Mouse (Mus musculus): Measurements from ENCODE around the gene Pir. TPM values are rescaled to one million over a fixed set of nuclear protein-coding genes. Genes with fewer than 3 reads are reported as not detected.

Gene Pir
- polyA plus RNA-seq, 1 experiment from 2014 or later: 11.0 TPM

GRCm38 (mm10) chrX:164264861-164265260, 4.3 kb upstream of the Pir start:
- H3K4me3 ChIP-seq (ENCODE audit: low read depth, low read length): no peak overlapping the region
- H3K36me3 ChIP-seq (ENCODE audit: control insufficient read depth, insufficient read depth, low read length): no peaks in the 10 kb centered on the region
- no peaks in the 10 kb centered on the region; the same call in 1 of the 2 replicates for H3K27me3 ChIP-seq (replicated peaks; ENCODE audit: control insufficient read depth, insufficient read depth, low read length)
- H3K4me2 ChIP-seq: no peak overlapping the region
- no peaks in the 10 kb centered on the region for H3K4me1 ChIP-seq (replicated peaks; ENCODE audit: control insufficient read depth, insufficient read depth, low read length)
- 58% methylated on average over 1 of the region's 1 CpGs for WGBS
- no peak for ATAC-seq (replicated peaks; ENCODE audit: low FRiP score)
- H3K27ac ChIP-seq (ENCODE audit: low read depth, low read length): no peak overlapping the region
- no peak for DNase-seq (ENCODE audit: low spot score)
- no peak overlapping the region for H3K9ac ChIP-seq (ENCODE audit: low read depth, low read length)
- no peaks in the 10 kb centered on the region for H3K9me3 ChIP-seq (ENCODE audit: control insufficient read depth, low read length)

GRCm38 (mm10) chrX:164270603-164271002, 1.4 kb downstream of the Pir start:
- H3K36me3 ChIP-seq (ENCODE audit: control insufficient read depth, insufficient read depth, low read length): no peaks in the 10 kb centered on the region
- H3K4me1 ChIP-seq (replicated peaks; ENCODE audit: control insufficient read depth, insufficient read depth, low read length): no peaks in the 10 kb centered on the region
- no peak overlapping the region for H3K4me2 ChIP-seq
- ATAC-seq (replicated peaks; ENCODE audit: low FRiP score): no peak
- no peak overlapping the region for H3K27ac ChIP-seq (ENCODE audit: low read depth, low read length)
- DNase-seq (ENCODE audit: low spot score): no peak
- no peak overlapping the region for H3K9ac ChIP-seq (ENCODE audit: low read depth, low read length)
- H3K4me3 ChIP-seq (ENCODE audit: low read depth, low read length): no peak overlapping the region
- peaks cover 4% of the 10 kb centered on the region; the same call in 1 of the 2 replicates for H3K27me3 ChIP-seq (replicated peaks; ENCODE audit: control insufficient read depth, insufficient read depth, low read length)
- WGBS: 85% methylated on average over 3 of the region's 3 CpGs
- H3K9me3 ChIP-seq (ENCODE audit: control insufficient read depth, low read length): no peaks in the 10 kb centered on the region

- H3K9me3 ChIP-seq (ENCODE audit: control insufficient read depth, low read length): no peaks in the 10 kb centered on the region
- H3K9ac ChIP-seq (ENCODE audit: low read depth, low read length): no peak overlapping the region
- no peaks in the 10 kb centered on the region for H3K36me3 ChIP-seq (ENCODE audit: control insufficient read depth, insufficient read depth, low read length)
- DNase-seq (ENCODE audit: low spot score) (no peak), ATAC-seq (replicated peaks; ENCODE audit: low FRiP score) (no peak)
- no peak overlapping the region for H3K4me2 ChIP-seq
- H3K27me3 ChIP-seq (replicated peaks; ENCODE audit: control insufficient read depth, insufficient read depth, low read length): 0 out of 2 replicates have a peak, but pooled peaks cover 4% of the 10 kb centered on the region
- no peaks in the 10 kb centered on the region for H3K4me1 ChIP-seq (replicated peaks; ENCODE audit: control insufficient read depth, insufficient read depth, low read length)
- no peak overlapping the region for H3K4me3 ChIP-seq (ENCODE audit: low read depth, low read length)
- WGBS: 46% methylated on average over 3 of the region's 3 CpGs
- H3K27ac ChIP-seq (ENCODE audit: low read depth, low read length): no peak overlapping the region
Measured at GRCm38 (mm10) chrX:164275536-164275935, 6.4 kb downstream of the Pir start.

- H3K9ac ChIP-seq (ENCODE audit: low read depth, low read length): no peak overlapping the region
- H3K4me3 ChIP-seq (ENCODE audit: low read depth, low read length): no peak overlapping the region
- no peak overlapping the region for H3K4me2 ChIP-seq
- no peaks in the 10 kb centered on the region for H3K9me3 ChIP-seq (ENCODE audit: control insufficient read depth, low read length)
- no peak for DNase-seq (ENCODE audit: low spot score)
- WGBS: 46% methylated on average over 7 of the region's 7 CpGs
- no peaks in the 10 kb centered on the region for H3K36me3 ChIP-seq (ENCODE audit: control insufficient read depth, insufficient read depth, low read length)
- ATAC-seq (replicated peaks; ENCODE audit: low FRiP score): peak; percentile 53; the same call in 1 of the 2 replicates
- H3K27me3 ChIP-seq (replicated peaks; ENCODE audit: control insufficient read depth, insufficient read depth, low read length): no peaks in the 10 kb centered on the region
- no peak overlapping the region for H3K27ac ChIP-seq (ENCODE audit: low read depth, low read length)
- no peaks in the 10 kb centered on the region for H3K4me1 ChIP-seq (replicated peaks; ENCODE audit: control insufficient read depth, insufficient read depth, low read length)
Measured at GRCm38 (mm10) chrX:164280918-164281647, 11.9 kb downstream of the Pir start.

- H3K27me3 ChIP-seq (replicated peaks; ENCODE audit: control insufficient read depth, insufficient read depth, low read length): no peaks in the 10 kb centered on the region
- no peak for ATAC-seq (replicated peaks; ENCODE audit: low FRiP score)
- H3K9ac ChIP-seq (ENCODE audit: low read depth, low read length): no peak overlapping the region
- H3K4me2 ChIP-seq: no peak overlapping the region
- H3K4me3 ChIP-seq (ENCODE audit: low read depth, low read length): no peak overlapping the region
- no peak for DNase-seq (ENCODE audit: low spot score)
- H3K9me3 ChIP-seq (ENCODE audit: control insufficient read depth, low read length): no peaks in the 10 kb centered on the region
- no peaks in the 10 kb centered on the region for H3K4me1 ChIP-seq (replicated peaks; ENCODE audit: control insufficient read depth, insufficient read depth, low read length)
- no peak overlapping the region for H3K27ac ChIP-seq (ENCODE audit: low read depth, low read length)
- H3K36me3 ChIP-seq (ENCODE audit: control insufficient read depth, insufficient read depth, low read length): no peaks in the 10 kb centered on the region
- 89% methylated on average over 4 of the region's 4 CpGs for WGBS
Measured at GRCm38 (mm10) chrX:164283808-164284207, 14.6 kb downstream of the Pir start.

- H3K36me3 ChIP-seq (ENCODE audit: control insufficient read depth, insufficient read depth, low read length): no peaks in the 10 kb centered on the region
- H3K27ac ChIP-seq (ENCODE audit: low read depth, low read length): no peak overlapping the region
- no peak overlapping the region for H3K9ac ChIP-seq (ENCODE audit: low read depth, low read length)
- H3K4me2 ChIP-seq: no peak overlapping the region
- no peak overlapping the region for H3K4me3 ChIP-seq (ENCODE audit: low read depth, low read length)
- no peaks in the 10 kb centered on the region for H3K4me1 ChIP-seq (replicated peaks; ENCODE audit: control insufficient read depth, insufficient read depth, low read length)
- no peaks in the 10 kb centered on the region for H3K9me3 ChIP-seq (ENCODE audit: control insufficient read depth, low read length)
- no peaks in the 10 kb centered on the region for H3K27me3 ChIP-seq (replicated peaks; ENCODE audit: control insufficient read depth, insufficient read depth, low read length)
- DNase-seq (ENCODE audit: low spot score): no peak
- WGBS: 55% methylated on average over 3 of the region's 3 CpGs
- no peak for ATAC-seq (replicated peaks; ENCODE audit: low FRiP score)
Measured at GRCm38 (mm10) chrX:164287077-164287476, 17.9 kb downstream of the Pir start.

GRCm38 (mm10) chrX:164291147-164291546, 22.0 kb downstream of the Pir start:
- Histone ChIP-seq H3K9ac (ENCODE audit: low read depth, low read length) (no peak overlapping the region), H3K36me3 (ENCODE audit: control insufficient read depth, insufficient read depth, low read length) (no peaks in the 10 kb centered on the region), H3K4me3 (ENCODE audit: low read depth, low read length) (no peak overlapping the region), H3K27me3 (replicated peaks; ENCODE audit: control insufficient read depth, insufficient read depth, low read length) (no peaks in the 10 kb centered on the region), H3K27ac (ENCODE audit: low read depth, low read length) (no peak overlapping the region), H3K4me1 (replicated peaks; ENCODE audit: control insufficient read depth, insufficient read depth, low read length) (no peaks in the 10 kb centered on the region), H3K9me3 (ENCODE audit: control insufficient read depth, low read length) (no peaks in the 10 kb centered on the region), H3K4me2 (no peak overlapping the region)
- ATAC-seq (replicated peaks; ENCODE audit: low FRiP score) (no peak), DNase-seq (ENCODE audit: low spot score) (no peak)
- WGBS: 59% methylated on average over 5 of the region's 5 CpGs

GRCm38 (mm10) chrX:164306250-164306649, 37.1 kb downstream of the Pir start:
- 65% methylated on average over 2 of the region's 2 CpGs for WGBS
- H3K4me1 ChIP-seq (replicated peaks; ENCODE audit: control insufficient read depth, insufficient read depth, low read length): no peaks in the 10 kb centered on the region
- no peaks in the 10 kb centered on the region for H3K9me3 ChIP-seq (ENCODE audit: control insufficient read depth, low read length)
- no peaks in the 10 kb centered on the region for H3K36me3 ChIP-seq (ENCODE audit: control insufficient read depth, insufficient read depth, low read length)
- H3K4me2 ChIP-seq: no peak overlapping the region
- no peak overlapping the region for H3K4me3 ChIP-seq (ENCODE audit: low read depth, low read length)
- ATAC-seq (replicated peaks; ENCODE audit: low FRiP score) (no peak), DNase-seq (ENCODE audit: low spot score) (no peak)
- no peak overlapping the region for H3K27ac ChIP-seq (ENCODE audit: low read depth, low read length)
- no peak overlapping the region for H3K9ac ChIP-seq (ENCODE audit: low read depth, low read length)
- no peaks in the 10 kb centered on the region for H3K27me3 ChIP-seq (replicated peaks; ENCODE audit: control insufficient read depth, insufficient read depth, low read length)

GRCm38 (mm10) chrX:164313876-164314275, 44.7 kb downstream of the Pir start:
- 61% methylated on average over 1 of the region's 1 CpGs for WGBS
- no peak for DNase-seq (ENCODE audit: low spot score)
- Histone ChIP-seq H3K4me2 (no peak overlapping the region), H3K36me3 (ENCODE audit: control insufficient read depth, insufficient read depth, low read length) (no peaks in the 10 kb centered on the region), H3K9me3 (ENCODE audit: control insufficient read depth, low read length) (no peaks in the 10 kb centered on the region), H3K4me1 (replicated peaks; ENCODE audit: control insufficient read depth, insufficient read depth, low read length) (no peaks in the 10 kb centered on the region), H3K4me3 (ENCODE audit: low read depth, low read length) (no peak overlapping the region), H3K9ac (ENCODE audit: low read depth, low read length) (no peak overlapping the region), H3K27ac (ENCODE audit: low read depth, low read length) (no peak overlapping the region), H3K27me3 (replicated peaks; ENCODE audit: control insufficient read depth, insufficient read depth, low read length) (no peaks in the 10 kb centered on the region; the same call in none of the 2 replicates)
- ATAC-seq (replicated peaks; ENCODE audit: low FRiP score): no peak

Measured in liver, embryonic 11.5 days (tissue).